Mouse (Mus musculus): Measurements from ENCODE around the gene Hexim2. TPM values are rescaled to one million over a fixed set of nuclear protein-coding genes. Genes with fewer than 3 reads are reported as not detected.

Hexim2 gene
- polyA plus RNA-seq, 1 experiment from 2014 or later = 4.7 TPM

- peak within 1 kb of the TSS; percentile 84 for H3K4me2 ChIP-seq
- H3K4me3 ChIP-seq (replicated peaks) = peak within 1 kb of the TSS; percentile 70
- peaks cover 52% of the 10 kb centered on the region for H3K4me1 ChIP-seq (replicated peaks)
- H3K9ac ChIP-seq = peak within 1 kb of the TSS; percentile 54
- peaks cover 55% of the 10 kb centered on the region for H3K27me3 ChIP-seq
- 0 out of 2 replicates have a peak, but pooled peaks have one; percentile 7 for ATAC-seq (ENCODE audit: insufficient read depth)
- H3K9me3 ChIP-seq (replicated peaks) = no peaks in the 10 kb centered on the region
- H3K36me3 ChIP-seq (replicated peaks) = peaks cover 18% of the 10 kb centered on the region
- WGBS (ENCODE audit: insufficient replicate concordance) = under 1% methylated on average over 34 of the region's 34 CpGs
- peak within 1 kb of the TSS; percentile 72 for H3K27ac ChIP-seq (replicated peaks)
These were observed 30.8 kb upstream of the Hexim2 start, which contains the start of the genes Plcd3 and Acbd4 for GRCm38 (mm10) chr11:103101481-103101865. Gene Plcd3, minus strand, starts transcription at chr11:103101658. Gene Acbd4, plus strand, starts transcription at chr11:103101682.

GRCm38 (mm10) chr11:103101866-103102501 is 30.2 kb upstream of the Hexim2 start:
- Histone ChIP-seq H3K36me3 (replicated peaks) (peaks cover 22% of the 10 kb centered on the region), H3K9me3 (replicated peaks) (no peaks in the 10 kb centered on the region), H3K4me1 (replicated peaks) (peaks cover 57% of the 10 kb centered on the region), H3K27me3 (peaks cover 53% of the 10 kb centered on the region), H3K4me3 (replicated peaks) (peak overlapping the region; percentile 70), H3K4me2 (peak overlapping the region; percentile 84), H3K9ac (peak overlapping the region; percentile 54), H3K27ac (replicated peaks) (peak overlapping the region; percentile 72)
- 3% methylated on average over 30 of the region's 30 CpGs for WGBS (ENCODE audit: insufficient replicate concordance)
- no peak for ATAC-seq (ENCODE audit: insufficient read depth)

GRCm38 (mm10) chr11:103102725-103103349 is 29.4 kb upstream of the Hexim2 start:
- Histone ChIP-seq H3K9me3 (replicated peaks) (no peaks in the 10 kb centered on the region), H3K4me1 (replicated peaks) (peaks cover 62% of the 10 kb centered on the region), H3K36me3 (replicated peaks) (peaks cover 31% of the 10 kb centered on the region), H3K27me3 (peaks cover 45% of the 10 kb centered on the region), H3K27ac (replicated peaks) (peak overlapping the region; percentile 98), H3K4me3 (replicated peaks) (peak overlapping the region; percentile 70), H3K4me2 (peak overlapping the region; percentile 84), H3K9ac (peak overlapping the region; percentile 74)
- under 1% methylated on average over 35 of the region's 35 CpGs for WGBS (ENCODE audit: insufficient replicate concordance)
- peak; percentile 88 for ATAC-seq (ENCODE audit: insufficient read depth)

- no peak for ATAC-seq (ENCODE audit: insufficient read depth)
- Histone ChIP-seq H3K4me3 (replicated peaks) (peak overlapping the region; percentile 70), H3K4me1 (replicated peaks) (peaks cover 62% of the 10 kb centered on the region), H3K4me2 (peak overlapping the region; percentile 84), H3K27ac (replicated peaks) (peak overlapping the region; percentile 98), H3K9ac (peak overlapping the region; percentile 74), H3K9me3 (replicated peaks) (no peaks in the 10 kb centered on the region), H3K27me3 (peaks cover 39% of the 10 kb centered on the region), H3K36me3 (replicated peaks) (peaks cover 39% of the 10 kb centered on the region)
- 47% methylated on average over 8 of the region's 8 CpGs for WGBS (ENCODE audit: insufficient replicate concordance)
These were observed 28.6 kb upstream of the Hexim2 start for GRCm38 (mm10) chr11:103103621-103104020.

- H3K9me3 ChIP-seq (replicated peaks) = no peaks in the 10 kb centered on the region
- peak overlapping the region; percentile 98 for H3K27ac ChIP-seq (replicated peaks)
- peak overlapping the region; percentile 74 for H3K9ac ChIP-seq
- H3K4me3 ChIP-seq (replicated peaks) = peak overlapping the region; percentile 70
- ATAC-seq (ENCODE audit: insufficient read depth) = peak; percentile 50
- 19% methylated on average over 7 of the region's 7 CpGs for WGBS (ENCODE audit: insufficient replicate concordance)
- H3K4me2 ChIP-seq = peak overlapping the region; percentile 84
- peaks cover 31% of the 10 kb centered on the region for H3K27me3 ChIP-seq
- H3K36me3 ChIP-seq (replicated peaks) = peaks cover 47% of the 10 kb centered on the region
- H3K4me1 ChIP-seq (replicated peaks) = peaks cover 62% of the 10 kb centered on the region
These were observed 27.8 kb upstream of the Hexim2 start for GRCm38 (mm10) chr11:103104469-103104868.

GRCm38 (mm10) chr11:103105180-103105725 is 27.0 kb upstream of the Hexim2 start:
- no peaks in the 10 kb centered on the region for H3K9me3 ChIP-seq (replicated peaks)
- peak overlapping the region; percentile 84 for H3K4me2 ChIP-seq
- no peak for ATAC-seq (ENCODE audit: insufficient read depth)
- peak overlapping the region; percentile 70 for H3K4me3 ChIP-seq (replicated peaks)
- H3K27me3 ChIP-seq = peaks cover 23% of the 10 kb centered on the region
- peaks cover 50% of the 10 kb centered on the region for H3K36me3 ChIP-seq (replicated peaks)
- H3K9ac ChIP-seq = peak overlapping the region; percentile 74
- H3K27ac ChIP-seq (replicated peaks) = peak overlapping the region; percentile 98
- WGBS (ENCODE audit: insufficient replicate concordance) = 66% methylated on average over 14 of the region's 14 CpGs
- peaks cover 62% of the 10 kb centered on the region for H3K4me1 ChIP-seq (replicated peaks)

DNA sequence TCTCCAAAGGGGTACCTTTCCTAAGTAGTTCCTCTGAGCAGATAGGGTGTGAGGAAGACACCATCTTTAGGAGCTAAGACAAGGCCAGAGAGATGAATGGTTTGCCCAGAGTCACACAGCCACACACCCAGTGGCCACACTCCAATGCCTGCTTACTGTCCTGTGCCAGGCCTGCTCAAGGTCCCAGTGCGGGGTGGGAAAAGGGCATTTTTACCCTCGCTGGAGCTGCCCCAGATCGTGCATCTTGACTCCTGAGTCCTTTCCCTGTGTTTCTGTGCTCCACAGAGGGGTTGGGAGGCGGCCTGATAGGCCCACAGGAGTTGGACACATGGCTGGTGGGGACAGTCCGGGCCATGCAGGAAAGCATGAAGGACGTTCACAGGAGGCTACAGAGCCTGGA is 26.4 kb upstream of the Hexim2 start:
- Histone ChIP-seq H3K4me2 (peak overlapping the region; percentile 84), H3K4me1 (replicated peaks) (peaks cover 64% of the 10 kb centered on the region), H3K27me3 (peaks cover 17% of the 10 kb centered on the region), H3K4me3 (replicated peaks) (peak overlapping the region; percentile 70), H3K9me3 (replicated peaks) (no peaks in the 10 kb centered on the region), H3K36me3 (replicated peaks) (peaks cover 52% of the 10 kb centered on the region), H3K27ac (replicated peaks) (peak overlapping the region; percentile 98), H3K9ac (peak overlapping the region; percentile 74)
- ATAC-seq (ENCODE audit: insufficient read depth) = no peak
- WGBS (ENCODE audit: insufficient replicate concordance) = 81% methylated on average over 6 of the region's 6 CpGs

DNA sequence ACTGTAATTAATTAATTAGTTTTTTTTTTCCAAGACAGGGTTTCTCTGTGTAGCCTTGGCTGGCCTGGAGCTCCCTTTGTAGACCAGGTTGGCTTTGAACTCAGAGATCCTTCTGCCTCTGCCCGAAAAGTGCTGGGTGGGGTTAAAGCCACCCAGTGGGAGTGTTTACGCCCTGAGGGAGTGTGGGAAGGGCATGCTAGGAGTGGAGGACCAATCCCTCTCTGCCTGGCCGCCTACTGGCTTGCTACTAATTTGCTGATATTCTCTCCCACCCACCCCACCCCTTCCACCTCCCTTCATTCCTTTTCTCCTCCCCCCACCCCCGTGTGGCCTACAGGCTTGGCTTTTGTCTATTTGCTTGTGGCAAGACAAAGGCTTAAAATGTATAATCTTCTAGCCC is 25.8 kb upstream of the Hexim2 start:
- Histone ChIP-seq H3K4me2 (peak overlapping the region; percentile 84), H3K27ac (replicated peaks) (peak overlapping the region; percentile 98), H3K27me3 (peaks cover 14% of the 10 kb centered on the region), H3K36me3 (replicated peaks) (peaks cover 56% of the 10 kb centered on the region), H3K4me1 (replicated peaks) (peaks cover 64% of the 10 kb centered on the region), H3K9me3 (replicated peaks) (no peaks in the 10 kb centered on the region), H3K4me3 (replicated peaks) (peak overlapping the region; percentile 70), H3K9ac (peak overlapping the region; percentile 42; the same call in 1 of the 2 replicates)
- 38% methylated on average over 4 of the region's 4 CpGs for WGBS (ENCODE audit: insufficient replicate concordance)
- ATAC-seq (ENCODE audit: insufficient read depth) = peak; percentile 32

DNA sequence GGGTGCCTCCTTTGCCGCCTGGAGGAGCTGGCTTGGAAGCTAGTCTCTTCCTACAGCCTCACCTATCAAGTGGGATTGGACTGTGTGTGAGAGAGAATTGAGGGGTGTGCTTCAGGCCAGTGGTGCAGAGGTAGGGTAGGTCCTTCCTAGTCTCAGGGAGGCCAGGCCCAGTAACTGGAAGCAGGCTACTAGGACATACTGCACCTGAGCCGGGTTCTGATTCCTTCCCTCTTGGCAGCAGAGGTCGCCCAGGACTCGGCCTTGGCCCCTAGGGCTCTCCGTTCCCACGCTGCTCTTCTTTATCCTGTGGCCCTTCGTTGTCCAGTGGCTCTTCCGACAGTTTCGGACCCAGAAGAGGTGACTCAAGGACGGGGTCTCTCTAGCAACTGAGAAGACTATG is 20.9 kb upstream of the Hexim2 start:
- Histone ChIP-seq H3K4me1 (replicated peaks) (peaks cover 55% of the 10 kb centered on the region), H3K4me2 (peak overlapping the region; percentile 65), H3K9me3 (replicated peaks) (no peaks in the 10 kb centered on the region), H3K36me3 (replicated peaks) (peaks cover 40% of the 10 kb centered on the region), H3K27ac (replicated peaks) (peak overlapping the region; percentile 45; the same call in 1 of the 2 replicates), H3K4me3 (replicated peaks) (peak overlapping the region; percentile 39; the same call in 1 of the 2 replicates), H3K9ac (no peak overlapping the region), H3K27me3 (peaks cover 21% of the 10 kb centered on the region)
- WGBS (ENCODE audit: insufficient replicate concordance) = 52% methylated on average over 10 of the region's 10 CpGs
- ATAC-seq (ENCODE audit: insufficient read depth) = no peak

GRCm38 (mm10) chr11:103111881-103112551 is 20.2 kb upstream of the Hexim2 start:
- Histone ChIP-seq H3K4me3 (replicated peaks) (peak overlapping the region; percentile 39), H3K4me2 (peak overlapping the region; percentile 65), H3K9me3 (replicated peaks) (no peaks in the 10 kb centered on the region), H3K9ac (peak overlapping the region; percentile 20; the same call in 1 of the 2 replicates), H3K27ac (replicated peaks) (peak overlapping the region; percentile 45; the same call in 1 of the 2 replicates), H3K27me3 (peaks cover 21% of the 10 kb centered on the region), H3K4me1 (replicated peaks) (peaks cover 55% of the 10 kb centered on the region), H3K36me3 (replicated peaks) (peaks cover 34% of the 10 kb centered on the region)
- 13% methylated on average over 28 of the region's 28 CpGs for WGBS (ENCODE audit: insufficient replicate concordance)
- no peak for ATAC-seq (ENCODE audit: insufficient read depth)
